Mouse (Mus musculus): ENCODE measurements around the gene Vmn2r27. TPM values are rescaled to one million over a fixed set of nuclear protein-coding genes. Genes with fewer than 3 reads are reported as not detected.

The Vmn2r27 gene
- polyA plus RNA-seq, 1 experiment from 2014 or later, result not detected

DNA sequence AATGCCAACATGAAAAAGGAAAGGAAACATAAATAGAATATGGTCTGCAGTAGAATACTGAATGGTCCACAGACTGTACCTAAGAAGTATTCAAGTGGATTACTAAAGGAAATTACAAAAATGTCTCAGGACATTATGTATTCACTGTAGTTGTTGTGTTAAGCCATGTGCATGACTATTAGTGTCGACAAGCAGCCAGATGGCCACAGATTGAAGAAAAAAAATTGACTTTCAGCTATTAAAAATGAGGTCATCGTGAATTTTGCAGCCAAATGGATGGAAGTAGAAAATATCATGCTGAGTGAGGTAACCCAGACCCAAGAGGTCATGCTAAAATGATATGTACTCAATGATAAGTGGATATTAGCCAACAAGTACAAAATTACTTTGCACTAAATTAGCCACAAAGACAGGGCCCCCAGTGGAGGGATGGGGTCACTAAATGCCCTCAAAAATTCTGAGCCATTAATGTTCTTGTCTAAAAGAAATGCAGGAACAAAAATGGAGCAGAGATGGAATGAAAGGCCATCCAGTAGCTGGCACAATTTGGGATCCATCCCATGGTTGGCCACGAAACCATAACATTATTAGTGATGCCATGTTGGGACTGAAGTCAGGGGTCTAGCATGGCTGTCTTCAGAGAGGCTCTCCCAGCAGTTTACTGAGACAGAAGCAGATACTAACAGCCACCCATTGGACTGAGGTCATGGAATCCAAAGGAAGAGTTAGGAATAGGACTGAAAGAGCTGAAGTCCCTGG lies 63.0 kb downstream of the Vmn2r27 start:
- Histone ChIP-seq H3K9me3 (replicated peaks; ENCODE audit: control insufficient read depth, low read length) (no peaks in the 10 kb centered on the region), H3K4me1 (ENCODE audit: control insufficient read depth, insufficient read depth, low read length) (no peaks in the 10 kb centered on the region), H3K9ac (ENCODE audit: low read length) (no peak overlapping the region), H3K4me2 (ENCODE audit: low read length) (no peak overlapping the region), H3K27ac (ENCODE audit: low read depth, low read length) (no peak overlapping the region), H3K27me3 (replicated peaks; ENCODE audit: control insufficient read depth, insufficient read depth, low read length) (no peaks in the 10 kb centered on the region), H3K36me3 (ENCODE audit: control insufficient read depth, insufficient read depth, low read length) (no peaks in the 10 kb centered on the region), H3K4me3 (ENCODE audit: low read depth, low read length) (no peak overlapping the region)
- peak; percentile 2 for DNase-seq (ENCODE audit: low spot score)
- WGBS, result 70% methylated on average over 3 of the region's 3 CpGs
- ATAC-seq, result no peak

DNA sequence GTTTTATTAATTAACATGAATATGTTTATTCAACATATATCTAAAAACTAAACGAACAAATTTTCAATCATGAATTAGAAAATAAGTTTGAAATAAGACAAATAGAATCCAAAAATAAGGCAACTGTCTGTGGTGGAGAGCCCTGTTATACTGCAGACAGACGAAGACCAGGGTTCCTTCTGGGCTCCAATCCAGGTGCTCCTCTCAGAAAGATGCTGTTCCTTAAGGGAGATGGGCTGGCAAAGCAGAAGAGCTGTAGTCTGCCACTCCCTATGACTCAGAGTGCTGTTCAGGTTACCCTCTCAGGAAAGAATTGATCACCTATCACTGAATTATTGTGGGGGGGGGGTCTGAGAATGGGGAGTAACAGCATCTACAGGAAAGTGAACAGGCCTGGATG lies 65.1 kb downstream of the Vmn2r27 start:
- Histone ChIP-seq H3K27me3 (replicated peaks; ENCODE audit: control insufficient read depth, insufficient read depth, low read length) (no peaks in the 10 kb centered on the region), H3K4me3 (ENCODE audit: low read depth, low read length) (no peak overlapping the region), H3K9ac (ENCODE audit: low read length) (no peak overlapping the region), H3K36me3 (ENCODE audit: control insufficient read depth, insufficient read depth, low read length) (no peaks in the 10 kb centered on the region), H3K4me1 (ENCODE audit: control insufficient read depth, insufficient read depth, low read length) (no peaks in the 10 kb centered on the region), H3K27ac (ENCODE audit: low read depth, low read length) (no peak overlapping the region), H3K4me2 (ENCODE audit: low read length) (no peak overlapping the region), H3K9me3 (replicated peaks; ENCODE audit: control insufficient read depth, low read length) (no peaks in the 10 kb centered on the region)
- ATAC-seq (no peak), DNase-seq (ENCODE audit: low spot score) (no peak)
- WGBS, result 74% methylated on average over 2 of the region's 2 CpGs

DNA sequence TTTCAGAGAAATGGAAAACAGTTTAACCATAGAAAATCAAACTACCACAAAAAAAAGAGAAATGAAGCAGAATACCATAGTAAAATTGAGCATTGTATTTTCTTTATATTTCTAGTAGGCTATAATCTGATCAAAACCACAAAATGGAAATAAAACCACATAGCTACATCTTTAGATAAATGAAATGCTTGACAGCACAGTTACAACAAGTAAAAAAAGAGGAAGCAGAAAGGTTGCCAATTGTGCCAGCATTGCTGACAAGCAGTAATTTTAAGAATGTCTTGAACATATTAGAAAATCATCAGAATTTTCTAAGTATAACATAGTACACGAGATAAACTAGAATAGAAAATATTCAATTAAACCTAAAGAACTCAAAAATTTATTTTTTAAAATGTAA lies 81.8 kb downstream of the Vmn2r27 start:
- ATAC-seq, result no peak
- Histone ChIP-seq H3K9ac (ENCODE audit: low read length) (no peak overlapping the region), H3K4me2 (ENCODE audit: low read length) (no peak overlapping the region), H3K4me1 (ENCODE audit: control insufficient read depth, insufficient read depth, low read length) (no peaks in the 10 kb centered on the region), H3K9me3 (replicated peaks; ENCODE audit: control insufficient read depth, low read length) (no peaks in the 10 kb centered on the region), H3K4me3 (ENCODE audit: low read depth, low read length) (no peak overlapping the region), H3K27ac (ENCODE audit: low read depth, low read length) (no peak overlapping the region), H3K27me3 (replicated peaks; ENCODE audit: control insufficient read depth, insufficient read depth, low read length) (no peaks in the 10 kb centered on the region), H3K36me3 (ENCODE audit: control insufficient read depth, insufficient read depth, low read length) (no peaks in the 10 kb centered on the region)
- 63% methylated on average over 1 of the region's 1 CpGs for WGBS
- no peak for DNase-seq (ENCODE audit: low spot score)

Other genes starting within 250 kb of the Vmn2r27 start
- not detected in 2 replicates for gene Vmn2r26, start 207.3 kb downstream of the Vmn2r27 start, polyA plus RNA-seq (2014; fragmentation: Nextera tagmentation; extraction: Ambion mirVana)
- gene Cd163, start 72.8 kb upstream of the Vmn2r27 start, polyA plus RNA-seq (2014; fragmentation: Nextera tagmentation; extraction: Ambion mirVana), result 0.08 and 0.37 TPM in 2 replicates
- gene Pex5, start 183.2 kb upstream of the Vmn2r27 start, polyA plus RNA-seq (2014; fragmentation: Nextera tagmentation; extraction: Ambion mirVana), result 55.9 and 63.2 TPM in 2 replicates
- gene Clstn3, start 232.9 kb upstream of the Vmn2r27 start, polyA plus RNA-seq (2014; fragmentation: Nextera tagmentation; extraction: Ambion mirVana), result 34.1 and 48.7 TPM in 2 replicates

Measured in forebrain, embryonic 14.5 days (tissue).